In genomic region chr2:146330772-146331281, GRCm38 (mm10) we compare ENCODE assay signal across 10 mouse cellular contexts.
A peak's percentile ranks its signal among the peaks of the same experiment; 100 is the strongest.
DNase-seq lines count a peak whose midpoint lies in the region; ATAC-seq lines count a peak whose summit lies in the region.
"Had no signal": no experiment of that assay in that cellular context is flagged by ENCODE, and none has a peak within 500 bp of the region (broad histone marks: within the 10 kb centered on the region; RNA-seq: fewer than 3 reads in every experiment).

No protein-coding gene starts in this region.

- H3K9me3 ChIP-seq in hindbrain, embryonic 14.5 days (ENCODE audit: control insufficient read depth, low read length), result no peaks in the 10 kb centered on the region
- H3K9me3 ChIP-seq in limb, embryonic 10.5 days (replicated peaks), result no peaks in the 10 kb centered on the region
- H3K9me3 ChIP-seq: embryonic facial prominence, embryonic 15.5 days had no signal

- no peak overlapping the region for H3K4me2 ChIP-seq in hindbrain, embryonic 14.5 days (replicated peaks)
- H3K4me2 ChIP-seq: embryonic facial prominence, embryonic 15.5 days had no signal

- intact Hi-C loops in heart, postnatal 14 days (cut with DNase I), result no loop called here

- H3K27ac ChIP-seq in hindbrain, embryonic 14.5 days, result peak overlapping the region; percentile 50
- H3K27ac ChIP-seq in limb, embryonic 10.5 days, result no peak overlapping the region
- H3K27ac ChIP-seq: embryonic facial prominence, embryonic 15.5 days; left cerebral cortex, adult 2 months had no signal

- H3K27me3 ChIP-seq in hindbrain, embryonic 14.5 days (ENCODE audit: control insufficient read depth, insufficient read depth, low read length), result no peaks in the 10 kb centered on the region
- no peaks in the 10 kb centered on the region for H3K27me3 ChIP-seq in limb, embryonic 10.5 days (ENCODE audit: low read depth, poor library complexity, severe bottlenecking)
- H3K27me3 ChIP-seq: embryonic facial prominence, embryonic 15.5 days had no signal

- H3K9ac ChIP-seq in hindbrain, embryonic 14.5 days, result no peak overlapping the region
- H3K9ac ChIP-seq: embryonic facial prominence, embryonic 15.5 days had no signal

- peak; percentile 5 to 18 for DNase-seq in heart, postnatal 14 days
- DNase-seq in heart, adult 9 months (ENCODE audit: low spot score in 2 of 2), result no peak
- DNase-seq in embryo, embryonic 11 days, result peak; percentile 63
- DNase-seq in hindbrain, embryonic 14.5 days (ENCODE audit: low spot score), result peak; percentile 60
- DNase-seq in limb, embryonic 10.5 days (ENCODE audit: low spot score), result peak; percentile 37
- DNase-seq in retina, embryonic 14.5 days (ENCODE audit: low spot score), result peak; percentile 90
- no peak for DNase-seq in thymus, postnatal 14 days

- peaks cover 24% of the 10 kb centered on the region for H3K4me1 ChIP-seq in hindbrain, embryonic 14.5 days (replicated peaks; ENCODE audit: control insufficient read depth, insufficient read depth, low read length)
- peaks cover 18% of the 10 kb centered on the region for H3K4me1 ChIP-seq in limb, embryonic 10.5 days
- H3K4me1 ChIP-seq: embryonic facial prominence, embryonic 15.5 days had no signal

- H3K36me3 ChIP-seq in hindbrain, embryonic 14.5 days (replicated peaks; ENCODE audit: control insufficient read depth, insufficient read depth), result no peaks in the 10 kb centered on the region
- H3K36me3 ChIP-seq in limb, embryonic 10.5 days, result no peaks in the 10 kb centered on the region
- H3K36me3 ChIP-seq: embryonic facial prominence, embryonic 15.5 days had no signal

- peak; percentile 93 for ATAC-seq in hindbrain, embryonic 14.5 days (ENCODE audit: low FRiP score)
- no peak for ATAC-seq in monocyte, adult 5-6 weeks (replicated peaks; ENCODE audit: insufficient number of reproducible peaks, low FRiP score, low TSS enrichment, poor library complexity, severe bottlenecking)

- no peak overlapping the region for H3K4me3 ChIP-seq in hindbrain, embryonic 14.5 days (replicated peaks; ENCODE audit: low read length)
- no peak overlapping the region for H3K4me3 ChIP-seq in limb, embryonic 10.5 days
- H3K4me3 ChIP-seq: embryonic facial prominence, embryonic 15.5 days; left cerebral cortex, adult 2 months had no signal

- WGBS in hindbrain, embryonic 14.5 days, result 10% methylated on average over 8 of the region's 8 CpGs
- 34% methylated on average over 8 of the region's 8 CpGs for WGBS in limb, embryonic 10.5 days

Comparison
In these comparisons a context has a peak if more than half of its experiments do, and no peak if none do; other contexts are left out.
1. DNase-seq: peak in heart, postnatal 14 days (2 of 2), embryo, embryonic 11 days (single experiment), hindbrain, embryonic 14.5 days (single experiment), limb, embryonic 10.5 days (single experiment) and retina, embryonic 14.5 days (single experiment); none in heart, adult 9 months (0 of 2) and thymus, postnatal 14 days (single experiment).